Mouse (Mus musculus) ovary, adult 2 months (tissue): ENCODE results near the gene Lmx1b. TPM values are rescaled to one million over a fixed set of nuclear protein-coding genes. Genes with fewer than 3 reads are reported as not detected.

Experiments
- polyA plus RNA-seq: library from polyadenylated mRNA; depleted of rRNA; stranded (reverse); fragments of >200 nt; gene quantifications from 2 replicates; pipeline ENCODE4 v1.2.3, GENCODE M21; 2012; rRNA removed

Gene Lmx1b
- polyA plus RNA-seq = 0.06 TPM in 1 of 2 replicates, not detected in the other

DNA sequence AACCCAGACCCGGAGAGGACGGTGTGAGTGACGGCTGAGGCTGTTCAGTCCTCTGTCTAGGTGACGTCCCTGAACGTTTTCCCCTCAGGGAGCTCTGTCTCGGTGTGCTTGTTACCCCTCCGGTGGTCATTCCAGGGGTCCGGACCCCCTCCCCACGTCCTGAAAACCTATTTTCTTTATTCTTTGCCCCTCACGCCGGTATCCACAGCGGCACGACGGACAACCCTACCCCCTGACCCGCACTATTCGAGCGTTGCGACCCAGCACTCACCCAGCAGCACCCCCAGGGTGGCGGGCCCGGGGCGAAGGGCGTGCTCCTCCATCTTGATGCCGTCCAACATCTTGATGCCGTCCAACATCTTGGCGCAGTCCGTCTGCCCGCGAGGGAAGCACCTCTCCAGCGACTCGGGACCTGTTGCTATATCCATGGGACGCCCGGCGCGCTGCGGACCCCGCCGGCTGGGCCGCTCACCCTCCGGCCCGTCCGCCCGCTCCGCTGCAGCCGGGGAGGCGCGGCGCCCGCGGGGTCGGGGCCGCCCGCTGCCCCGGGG is at the start of gene Lmx1b:
Gene Lmx1b (minus strand): TSS at position 341 of the 551 bp plus-strand sequence.

Other genes with a start within 250 kb of the Lmx1b start
- 9.5 and 13.1 TPM in 2 replicates for gene Zbtb34, start 209.2 kb downstream of the Lmx1b start, polyA plus RNA-seq
- 8.0 and 9.5 TPM in 2 replicates for gene Zbtb43, start 172.0 kb downstream of the Lmx1b start, polyA plus RNA-seq
- 36.3 and 37.7 TPM in 2 replicates for gene Mvb12b, start 247.4 kb upstream of the Lmx1b start, polyA plus RNA-seq